Mouse (Mus musculus) gastrocnemius, postnatal 10 days (tissue): Measurements from ENCODE around the gene Atp6v1a. TPM values are rescaled to one million over a fixed set of nuclear protein-coding genes. Genes with fewer than 3 reads are reported as not detected.
A peak's percentile ranks its signal among the peaks of the same experiment; 100 is the strongest.

Experiments
- DNase-seq: peaks from one replicate; pipeline ENCODE4 v3.0.0; 2021; ENCODE audit warnings: mixed read lengths
- total RNA-seq, 2 experiments: library from RNA; stranded (reverse); gene quantifications; 2 replicates each; pipeline ENCODE4 v1.2.3; 2021

Gene Atp6v1a
- total RNA-seq, 2 experiments from 2014 or later: 40.0 to 45.3 TPM

DNA sequence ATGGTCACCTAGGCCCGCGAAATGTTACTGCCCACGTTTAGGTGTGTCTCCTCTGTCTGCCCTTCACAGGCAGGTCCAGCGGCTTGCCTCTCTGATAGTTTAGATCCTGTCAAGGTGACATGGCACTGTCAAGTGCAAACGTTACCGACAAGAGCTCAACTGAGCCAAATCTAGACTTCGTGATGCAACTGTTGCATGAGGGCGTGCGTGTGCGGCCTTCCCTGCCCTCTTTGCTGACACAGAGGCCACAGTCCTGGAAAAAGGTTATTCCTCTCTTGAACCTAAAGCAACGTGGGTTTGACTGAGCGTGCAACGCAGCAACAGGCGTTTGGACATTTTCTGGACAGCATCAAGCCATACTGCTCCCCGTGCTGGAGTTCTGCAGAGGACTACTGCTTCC lies 78.2 kb downstream of the Atp6v1a start:
- no peak for DNase-seq

DNA sequence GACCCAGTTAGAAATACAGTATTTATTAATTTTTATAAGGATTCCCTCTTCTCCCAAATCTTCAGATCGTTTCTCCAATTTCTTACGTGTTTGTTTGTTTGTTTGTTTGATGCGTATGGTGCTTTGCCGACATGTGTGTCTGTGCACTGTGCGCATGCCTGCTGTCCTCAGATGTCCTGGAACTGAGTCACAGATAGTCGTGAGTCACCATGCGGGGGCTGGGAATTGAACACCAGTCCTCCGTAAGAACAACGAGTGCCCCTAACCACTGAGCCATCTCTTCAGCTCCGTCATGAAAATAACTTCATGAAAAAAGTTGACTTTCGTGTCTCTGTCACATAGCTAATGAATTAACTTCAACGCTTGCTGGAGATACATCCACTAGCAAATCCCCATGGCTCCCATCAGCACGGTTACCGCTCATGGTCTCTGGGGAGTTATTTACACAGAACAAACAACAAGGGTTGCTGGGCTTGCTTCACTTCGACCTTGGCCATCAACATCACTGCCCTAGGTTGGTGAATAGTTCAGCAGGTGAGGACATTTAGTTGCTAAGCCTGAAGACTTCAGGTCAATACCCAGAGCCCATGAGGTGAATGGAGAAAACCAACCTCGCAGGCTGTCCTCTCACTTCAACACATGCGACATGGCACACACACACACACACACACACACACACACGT lies 78.8 kb downstream of the Atp6v1a start:
- DNase-seq: no peak

DNA sequence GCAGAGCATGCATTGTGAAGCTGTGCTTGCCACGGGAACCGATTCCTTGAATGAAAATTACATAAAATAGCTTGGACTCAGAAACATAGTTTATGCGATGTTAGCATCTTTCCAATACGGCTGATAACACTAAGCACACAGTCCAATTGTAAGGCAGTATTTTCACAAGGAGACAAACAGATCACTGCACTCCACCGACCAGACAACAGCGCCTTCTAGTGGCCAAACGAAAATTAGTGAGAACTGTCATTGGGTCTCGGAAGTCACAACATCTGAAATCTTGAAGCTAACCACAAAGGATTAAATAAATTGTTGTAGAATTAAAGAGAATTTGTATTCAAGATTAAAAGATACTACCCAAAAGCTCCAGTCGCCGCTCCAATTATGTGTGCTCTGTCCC lies 80.8 kb downstream of the Atp6v1a start:
- peak; percentile 74 for DNase-seq

DNA sequence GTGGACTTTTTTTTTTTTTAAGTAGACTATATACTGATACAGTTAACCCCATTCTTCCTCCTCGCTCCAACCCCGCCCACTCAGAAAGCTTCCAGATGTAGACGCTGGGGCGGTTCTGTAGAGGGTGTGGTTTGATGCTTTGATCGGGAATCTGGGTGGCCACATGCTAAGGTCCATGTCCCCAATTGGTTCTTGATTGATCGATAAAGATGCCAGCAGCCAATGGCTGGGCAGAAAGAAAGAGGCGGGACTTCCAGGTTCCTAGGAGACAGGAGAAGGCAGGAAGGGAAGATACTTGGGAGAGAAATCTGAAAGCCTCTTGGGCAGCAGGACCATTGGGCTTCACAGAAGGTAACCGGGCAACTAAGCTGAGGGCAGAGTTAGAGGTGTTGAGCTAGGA lies 83.7 kb downstream of the Atp6v1a start:
- DNase-seq: no peak

DNA sequence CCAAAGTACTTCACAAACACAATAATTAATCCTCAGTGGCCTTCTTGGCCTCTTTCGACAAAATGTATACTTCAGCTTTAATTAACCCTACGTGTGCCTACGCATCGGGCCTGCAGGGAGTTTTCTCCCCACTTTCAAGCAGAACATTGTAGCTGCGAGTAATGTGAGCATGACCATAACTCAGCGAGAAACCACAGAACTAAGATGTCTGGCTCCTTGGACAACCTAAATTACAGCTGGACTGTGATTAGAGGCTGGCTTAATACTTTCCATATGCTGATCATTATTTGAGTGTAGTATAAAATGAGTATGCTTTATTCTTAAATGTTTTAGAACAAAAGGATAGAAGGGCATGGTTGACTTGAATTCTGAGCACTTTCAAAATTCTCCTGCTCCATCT lies 86.2 kb downstream of the Atp6v1a start:
- DNase-seq: no peak

DNA sequence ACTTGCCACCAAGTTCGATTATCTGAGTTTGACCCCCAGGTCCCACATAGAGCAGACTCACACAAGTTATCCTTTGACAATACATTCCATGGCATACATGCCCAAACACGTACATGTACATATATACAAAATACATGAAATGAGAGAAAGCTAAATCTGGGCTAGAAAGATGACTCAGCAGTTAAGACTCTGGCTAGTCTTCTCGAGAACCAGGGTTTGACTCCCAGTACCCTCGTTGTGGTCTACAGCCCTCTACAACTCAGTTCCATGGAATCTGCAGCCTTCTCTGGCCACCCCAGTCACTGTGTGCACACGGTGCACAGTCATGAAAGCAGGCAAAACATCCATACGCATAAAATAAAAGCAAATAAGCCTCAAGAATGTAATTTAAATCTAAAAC lies 87.1 kb downstream of the Atp6v1a start:
- no peak for DNase-seq

DNA sequence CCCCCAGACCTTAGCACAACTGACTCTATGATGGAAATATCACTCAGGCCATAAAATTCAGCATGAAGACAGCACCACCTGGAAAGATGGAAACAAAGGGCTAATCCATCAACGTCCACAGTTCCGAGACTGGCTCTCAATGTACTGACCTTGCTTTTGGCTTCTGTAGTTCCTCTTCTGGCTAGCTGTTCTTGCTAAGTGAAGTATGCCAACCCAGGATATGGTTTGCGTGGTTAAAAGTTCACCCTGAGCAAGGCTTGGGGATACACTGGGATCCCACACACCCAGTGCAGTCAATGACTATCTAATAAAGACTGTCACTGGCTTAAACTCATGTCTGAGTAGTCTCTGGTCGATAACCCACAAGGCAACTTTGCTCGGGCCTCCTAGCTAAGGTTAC lies 89.4 kb downstream of the Atp6v1a start:
- no peak for DNase-seq

DNA sequence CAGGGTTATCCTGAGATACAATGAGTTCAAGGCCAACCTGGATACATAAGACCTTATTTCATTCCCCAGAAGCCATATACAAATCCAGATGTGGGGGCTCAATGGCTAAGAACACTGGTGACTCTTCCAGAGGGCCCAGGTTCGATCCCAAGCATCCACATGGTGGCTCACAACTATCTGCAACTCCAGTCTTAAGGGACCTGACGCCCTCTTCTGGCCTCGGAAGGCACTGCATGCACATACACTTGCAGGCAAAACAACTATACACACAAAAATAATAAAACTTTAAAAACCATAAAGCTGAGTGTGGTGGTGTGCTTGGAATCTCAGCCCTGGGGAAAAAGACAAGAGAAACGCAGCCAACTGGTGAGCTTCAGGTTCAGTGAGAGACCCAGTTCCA lies 100.4 kb downstream of the Atp6v1a start:
- DNase-seq: no peak

Other genes with a start within 250 kb of the Atp6v1a start
- gene Ccdc191, start 249.9 kb downstream of the Atp6v1a start, total RNA-seq: 1 to 10 TPM in 1 of 2 experiments, under 1 TPM in 1; 0.80 to 2.1 TPM
- gene Qtrt2, start 212.9 kb downstream of the Atp6v1a start, total RNA-seq: 10 to 100 TPM in 1 of 2 experiments, 1 to 10 TPM in 1; 7.4 to 17.5 TPM
- under 1 TPM; 0.41 to 0.59 TPM for gene Zdhhc23, start 159.9 kb downstream of the Atp6v1a start, total RNA-seq
- 1 to 10 TPM; 1.4 to 1.7 TPM for gene Gramd1c, start 76.4 kb downstream of the Atp6v1a start, total RNA-seq
- 100 to 1,000 TPM; 231 to 242 TPM for gene Naa50, start 125 bp upstream of the Atp6v1a start, total RNA-seq
- 10 to 100 TPM; 35.8 to 40.6 TPM for gene Usf3, start 33.5 kb upstream of the Atp6v1a start, total RNA-seq
- gene Sidt1, start 193.5 kb upstream of the Atp6v1a start, total RNA-seq: under 1 TPM; 0.09 to 0.34 TPM
- 1 to 10 TPM; 7.4 to 9.3 TPM for gene Spice1, start 207.4 kb upstream of the Atp6v1a start, total RNA-seq